Mouse (Mus musculus) heart, postnatal 0 days (tissue): Measurements from ENCODE around the gene Olfr1389. TPM values are rescaled to one million over a fixed set of nuclear protein-coding genes. Genes with fewer than 3 reads are reported as not detected.
"Not testable (repeated sequence)": the region's sequence is repeated elsewhere in the genome, so short reads cannot be mapped to it uniquely, and the experiment has no call there.

Experiments
- ATAC-seq: fragments of 200-750 bp; cut with Nextera tagmentation; 2 replicates; pipeline ENCODE4 v1.8.0; 2017; ENCODE audit warnings: low read depth, moderate number of reproducible peaks, moderate library complexity; ENCODE audit not compliant: insufficient read depth
- DNase-seq: peaks from one replicate; pipeline ENCODE4 v3.0.0-alpha.2; 2016; ENCODE audit warnings: low spot score
- H3K27ac ChIP-seq: fragments of 300-500 bp; sonication (generic); 2 replicates; pipeline ENCODE4 v1.5.1; 2014; ENCODE audit warnings: low read depth, mild to moderate bottlenecking
- H3K27me3 ChIP-seq: fragments of 300-500 bp; sonication (generic); 2 replicates; pipeline ENCODE4 v1.6.1; 2014; ENCODE audit warnings: low read length, mixed read lengths; ENCODE audit not compliant: control insufficient read depth, insufficient read depth
- H3K36me3 ChIP-seq: fragments of 300-500 bp; sonication (generic); replicated peaks from 2 replicates; pipeline ENCODE4 v1.6.1; 2014; ENCODE audit warnings: low read length, mixed read lengths; ENCODE audit not compliant: control insufficient read depth, insufficient read depth
- H3K4me1 ChIP-seq: fragments of 300-500 bp; sonication (generic); 2 replicates; pipeline ENCODE4 v1.6.1; 2014; ENCODE audit warnings: antibody characterized with exemption; ENCODE audit not compliant: control insufficient read depth, insufficient read depth
- H3K4me2 ChIP-seq: fragments of 300-500 bp; sonication (generic); 2 replicates; pipeline ENCODE4 v1.6.1; 2014; ENCODE audit warnings: low read depth, mild to moderate bottlenecking, low read length, moderate library complexity
- H3K4me3 ChIP-seq: fragments of 300-500 bp; sonication (generic); 2 replicates; pipeline ENCODE4 v1.5.1; 2014; ENCODE audit warnings: low read depth, low read length
- H3K9ac ChIP-seq: fragments of 300-500 bp; sonication (generic); replicated peaks from 2 replicates; pipeline ENCODE4 v1.6.1; 2014; ENCODE audit warnings: low read depth, low read length, mixed read lengths
- H3K9me3 ChIP-seq: fragments of 300-500 bp; sonication (generic); replicated peaks from 2 replicates; pipeline ENCODE4 v1.6.1; 2016; ENCODE audit warnings: low read length; ENCODE audit not compliant: control insufficient read depth
- CTCF ChIP-seq: IDR thresholded peaks from 2 replicates; pipeline ENCODE4 v1.5.1; 2016; ENCODE audit warnings: antibody characterized with exemption, control low read depth, low read depth
- EP300 ChIP-seq: IDR thresholded peaks from 2 replicates; pipeline ENCODE4 v1.6.1; 2016; ENCODE audit warnings: antibody characterized with exemption, low read depth
- WGBS: fragments of 180-500 bp; shearing (Covaris S2); extraction: QIAGEN DNeasy Blood & Tissue Kit; methylation state at CpG from one replicate; pipeline ENCODE4 v1.1.7; 2014; 5-methylcytosine and 5-hydroxymethylcytosine counted together
- polyA plus RNA-seq: library from polyadenylated mRNA; unstranded; fragments of >200 nt; fragmentation: Nextera tagmentation; extraction: Ambion mirVana; gene quantifications from 2 replicates; pipeline ENCODE4 v1.2.1, GENCODE M21; 2015
- total RNA-seq: library from RNA; depleted of rRNA; stranded (reverse); fragments of >200 nt; gene quantifications from 2 replicates; pipeline ENCODE4 v1.2.3, GENCODE M21; 2014; ENCODE audit warnings: low replicate concordance; rRNA removed

Gene Olfr1389
- total and polyA plus RNA-seq, 2 experiments from 2014 or later = not detected

- Histone ChIP-seq H3K9me3 (no peaks in the 10 kb centered on the region), H3K4me2 (no peak overlapping the region), H3K27me3 (no peaks in the 10 kb centered on the region), H3K9ac (no peak overlapping the region), H3K36me3 (no peaks in the 10 kb centered on the region), H3K4me1 (peaks cover 8% of the 10 kb centered on the region; the same call in 1 of the 2 replicates), H3K27ac (no peak overlapping the region), H3K4me3 (no peak overlapping the region)
- ATAC-seq (no peak), DNase-seq (no peak)
- WGBS = 85% methylated on average over 1 of the region's 1 CpGs
- no peak for TF ChIP-seq CTCF
- no peak for TF ChIP-seq EP300
Observed at GRCm38 (mm10) chr11:49425257-49425927, 2.5 kb downstream of the Olfr1389 start.

GRCm38 (mm10) chr11:49429641-49430040, 6.8 kb downstream of the Olfr1389 start:
- H3K36me3 ChIP-seq = no peaks in the 10 kb centered on the region
- no peak for DNase-seq
- no peak overlapping the region for H3K27ac ChIP-seq
- H3K9ac ChIP-seq = no peak overlapping the region
- ATAC-seq = no peak
- no peaks in the 10 kb centered on the region for H3K27me3 ChIP-seq
- no peak for TF ChIP-seq CTCF
- TF ChIP-seq EP300 = no peak
- no peaks in the 10 kb centered on the region for H3K9me3 ChIP-seq
- WGBS = 69% methylated on average over 2 of the region's 2 CpGs
- H3K4me3 ChIP-seq = no peak overlapping the region
- no peak overlapping the region for H3K4me2 ChIP-seq
- H3K4me1 ChIP-seq = no peaks in the 10 kb centered on the region

- H3K4me2 ChIP-seq = no peak within 1 kb of the TSS
- DNase-seq (no peak), ATAC-seq (no peak)
- no peak within 1 kb of the TSS for H3K4me3 ChIP-seq
- 21% methylated on average over 3 of the region's 3 CpGs for WGBS
- H3K9me3 ChIP-seq = no peaks in the 10 kb centered on the region
- H3K9ac ChIP-seq = no peak within 1 kb of the TSS
- H3K27me3 ChIP-seq = no peaks in the 10 kb centered on the region
- TF ChIP-seq EP300 (no peak), CTCF (no peak)
- H3K4me1 ChIP-seq = peaks cover 4% of the 10 kb centered on the region; the same call in 1 of the 2 replicates
- no peak within 1 kb of the TSS for H3K27ac ChIP-seq
- no peaks in the 10 kb centered on the region for H3K36me3 ChIP-seq
Observed at GRCm38 (mm10) chr11:49436411-49436810, 13.5 kb downstream of the Olfr1389 start, which contains the start of gene Olfr1388. TSS of gene Olfr1388 (plus strand) at chr11:49436624.

- no peak for TF ChIP-seq CTCF
- TF ChIP-seq EP300 = no peak
- ATAC-seq (no peak), DNase-seq (no peak)
- WGBS = 46% methylated on average over 1 of the region's 1 CpGs
- Histone ChIP-seq H3K4me3 (no peak within 1 kb of the TSS), H3K27ac (no peak within 1 kb of the TSS), H3K9me3 (no peaks in the 10 kb centered on the region), H3K4me2 (no peak within 1 kb of the TSS), H3K36me3 (no peaks in the 10 kb centered on the region), H3K4me1 (no peaks in the 10 kb centered on the region), H3K9ac (no peak within 1 kb of the TSS), H3K27me3 (no peaks in the 10 kb centered on the region)
Observed at GRCm38 (mm10) chr11:49455043-49455442, 32.2 kb downstream of the Olfr1389 start, which contains the start of gene Olfr1387. TSS of gene Olfr1387 (plus strand) at chr11:49455343.

GRCm38 (mm10) chr11:49464746-49465145, 41.9 kb downstream of the Olfr1389 start, which contains the start of gene Olfr1386:
TSS of gene Olfr1386 (plus strand) at chr11:49465046.
- WGBS = 69% methylated on average over 2 of the region's 3 CpGs
- H3K9ac ChIP-seq, H3K4me1 ChIP-seq, H3K4me3 ChIP-seq, ATAC-seq, H3K36me3 ChIP-seq, DNase-seq, H3K4me2 ChIP-seq, H3K27ac ChIP-seq, H3K27me3 ChIP-seq, H3K9me3 ChIP-seq: not testable (repeated sequence)

Other genes starting within 250 kb of the Olfr1389 start
- gene Btnl9, start 235.9 kb upstream of the Olfr1389 start, total RNA-seq = 14.5 and 33.4 TPM in 2 replicates
- gene Btnl9, start 235.9 kb upstream of the Olfr1389 start, polyA plus RNA-seq = 11.2 and 12.2 TPM in 2 replicates
- 7.4 and 22.9 TPM in 2 replicates for gene Zfp62, start 219.8 kb upstream of the Olfr1389 start, total RNA-seq
- gene Zfp62, start 219.8 kb upstream of the Olfr1389 start, polyA plus RNA-seq = 19.0 and 20.4 TPM in 2 replicates
- gene Mgat1, start 178.9 kb upstream of the Olfr1389 start, total RNA-seq = 115 and 163 TPM in 2 replicates
- 42.3 and 45.7 TPM in 2 replicates for gene Mgat1, start 178.9 kb upstream of the Olfr1389 start, polyA plus RNA-seq
- gene Olfr1393, start 144.8 kb upstream of the Olfr1389 start, total RNA-seq = not detected in 2 replicates
- gene Olfr1393, start 144.8 kb upstream of the Olfr1389 start, polyA plus RNA-seq = 0.19 and 0.30 TPM in 2 replicates
- not detected in 2 replicates for gene Olfr1392, start 137.8 kb upstream of the Olfr1389 start, total RNA-seq
- not detected in 2 replicates for gene Olfr1392, start 137.8 kb upstream of the Olfr1389 start, polyA plus RNA-seq
- gene Olfr10, start 118.3 kb upstream of the Olfr1389 start, total RNA-seq = not detected in 2 replicates
- gene Olfr10, start 118.3 kb upstream of the Olfr1389 start, polyA plus RNA-seq = not detected in 2 replicates
- not detected in 2 replicates for gene Olfr1391, start 100.3 kb upstream of the Olfr1389 start, total RNA-seq
- gene Olfr1391, start 100.3 kb upstream of the Olfr1389 start, polyA plus RNA-seq = not detected in 2 replicates
- gene Olfr1390, start 87.9 kb upstream of the Olfr1389 start, total RNA-seq = not detected in 2 replicates
- gene Olfr1390, start 87.9 kb upstream of the Olfr1389 start, polyA plus RNA-seq = not detected in 2 replicates
- gene Olfr1388, start 13.6 kb downstream of the Olfr1389 start, total RNA-seq = not detected in 2 replicates
- gene Olfr1388, start 13.6 kb downstream of the Olfr1389 start, polyA plus RNA-seq = not detected in 2 replicates
- gene Olfr1387, start 32.3 kb downstream of the Olfr1389 start, total RNA-seq = not detected in 2 replicates
- not detected in 2 replicates for gene Olfr1387, start 32.3 kb downstream of the Olfr1389 start, polyA plus RNA-seq
- not detected in 2 replicates for gene Olfr1386, start 42.0 kb downstream of the Olfr1389 start, total RNA-seq
- not detected in 2 replicates for gene Olfr1386, start 42.0 kb downstream of the Olfr1389 start, polyA plus RNA-seq
- gene Olfr1385, start 66.0 kb downstream of the Olfr1389 start, total RNA-seq = not detected in 2 replicates
- gene Olfr1385, start 66.0 kb downstream of the Olfr1389 start, polyA plus RNA-seq = not detected in 2 replicates
- not detected in 2 replicates for gene Olfr1384, start 83.7 kb downstream of the Olfr1389 start, total RNA-seq
- gene Olfr1384, start 83.7 kb downstream of the Olfr1389 start, polyA plus RNA-seq = not detected in 2 replicates
- not detected in 2 replicates for gene Olfr1383, start 96.6 kb downstream of the Olfr1389 start, total RNA-seq
- not detected in 2 replicates for gene Olfr1383, start 96.6 kb downstream of the Olfr1389 start, polyA plus RNA-seq
- not detected in 2 replicates for gene Olfr1382, start 105.2 kb downstream of the Olfr1389 start, total RNA-seq
- not detected in 2 replicates for gene Olfr1382, start 105.2 kb downstream of the Olfr1389 start, polyA plus RNA-seq
- not detected in 2 replicates for gene Olfr1381, start 120.4 kb downstream of the Olfr1389 start, total RNA-seq
- not detected in 2 replicates for gene Olfr1381, start 120.4 kb downstream of the Olfr1389 start, polyA plus RNA-seq
- not detected in 2 replicates for gene Olfr1380, start 133.8 kb downstream of the Olfr1389 start, total RNA-seq
- gene Olfr1380, start 133.8 kb downstream of the Olfr1389 start, polyA plus RNA-seq = not detected in 2 replicates
- 13.6 and 16.5 TPM in 2 replicates for gene Flt4, start 186.2 kb downstream of the Olfr1389 start, total RNA-seq
- gene Flt4, start 186.2 kb downstream of the Olfr1389 start, polyA plus RNA-seq = 3.2 and 3.3 TPM in 2 replicates
- gene Scgb3a1, start 240.5 kb downstream of the Olfr1389 start, total RNA-seq = 2.0 and 82.4 TPM in 2 replicates
- gene Scgb3a1, start 240.5 kb downstream of the Olfr1389 start, polyA plus RNA-seq = 2.0 and 301 TPM in 2 replicates